Mouse (Mus musculus) kidney, postnatal 0 days (tissue): Measurements from ENCODE around the gene Sh3pxd2a. TPM values are rescaled to one million over a fixed set of nuclear protein-coding genes. Genes with fewer than 3 reads are reported as not detected.

Experiments used
- ATAC-seq: fragments of 200-750 bp; cut with Nextera tagmentation; replicated peaks from 2 replicates; pipeline ENCODE4 v1.8.0; 2017; ENCODE audit warnings: low read depth, moderate number of reproducible peaks, moderate TSS enrichment, moderate library complexity; ENCODE audit not compliant: low FRiP score
- DNase-seq: peaks from one replicate; pipeline ENCODE4 v3.0.0-alpha.2; 2016; ENCODE audit warnings: low spot score
- H3K27ac ChIP-seq: fragments of 300-500 bp; sonication (generic); 2 replicates; pipeline ENCODE4 v1.5.1; 2014; ENCODE audit warnings: mild to moderate bottlenecking
- H3K27me3 ChIP-seq: fragments of 300-500 bp; sonication (generic); 2 replicates; pipeline ENCODE4 v1.6.1; 2014; ENCODE audit warnings: low read length, mixed read lengths; ENCODE audit not compliant: insufficient read depth
- H3K36me3 ChIP-seq: fragments of 300-500 bp; sonication (generic); 2 replicates; pipeline ENCODE4 v1.6.1; 2014; ENCODE audit warnings: low read length, mixed read lengths; ENCODE audit not compliant: insufficient read depth
- H3K4me1 ChIP-seq: fragments of 300-500 bp; sonication (generic); replicated peaks from 2 replicates; pipeline ENCODE4 v1.6.1; 2014; ENCODE audit warnings: antibody characterized with exemption, low read length, mixed read lengths; ENCODE audit not compliant: insufficient read depth
- H3K4me2 ChIP-seq: fragments of 300-500 bp; sonication (generic); 2 replicates; pipeline ENCODE4 v1.6.1; 2014; ENCODE audit warnings: mild to moderate bottlenecking, low read length, moderate library complexity, mixed read lengths
- H3K4me3 ChIP-seq: fragments of 300-500 bp; sonication (generic); replicated peaks from 2 replicates; pipeline ENCODE4 v1.5.1; 2014; ENCODE audit warnings: low read depth, low read length
- H3K9ac ChIP-seq: fragments of 300-500 bp; sonication (generic); 2 replicates; pipeline ENCODE4 v1.6.1; 2014; ENCODE audit warnings: low read depth, low read length
- H3K9me3 ChIP-seq: fragments of 300-500 bp; sonication (generic); replicated peaks from 2 replicates; pipeline ENCODE4 v1.6.1; 2016; ENCODE audit warnings: low read length, inconsistent platforms, mixed read lengths
- CTCF ChIP-seq: IDR thresholded peaks from 2 replicates; pipeline ENCODE4 v1.5.1; 2016; ENCODE audit warnings: antibody characterized with exemption, low read depth, mild to moderate bottlenecking, moderate library complexity
- WGBS: fragments of 180-500 bp; shearing (Covaris S2); extraction: QIAGEN DNeasy Blood & Tissue Kit; methylation state at CpG from one replicate; pipeline ENCODE4 v1.1.7; 2014; 5-methylcytosine and 5-hydroxymethylcytosine counted together
- polyA plus RNA-seq: library from polyadenylated mRNA; unstranded; fragments of >200 nt; fragmentation: Nextera tagmentation; extraction: Ambion mirVana; gene quantifications from 2 replicates; pipeline ENCODE4 v1.2.1, GENCODE M21; 2015

Sh3pxd2a gene
- polyA plus RNA-seq, 1 experiment from 2014 or later, result 4.1 TPM

- TF ChIP-seq CTCF, result no peak
- Histone ChIP-seq H3K27ac (no peak overlapping the region), H3K36me3 (no peaks in the 10 kb centered on the region), H3K4me1 (peaks cover 30% of the 10 kb centered on the region), H3K4me3 (no peak overlapping the region), H3K27me3 (no peaks in the 10 kb centered on the region), H3K4me2 (no peak overlapping the region), H3K9me3 (no peaks in the 10 kb centered on the region), H3K9ac (no peak overlapping the region)
- 21% methylated on average over 12 of the region's 12 CpGs for WGBS
- ATAC-seq (no peak), DNase-seq (peak; percentile 48)
These were observed 19.7 kb downstream of the Sh3pxd2a start for GRCm38 (mm10) chr19:47444488-47444887.

- ATAC-seq (no peak), DNase-seq (no peak)
- H3K9me3 ChIP-seq, result no peaks in the 10 kb centered on the region
- H3K27me3 ChIP-seq, result no peaks in the 10 kb centered on the region
- TF ChIP-seq CTCF, result no peak
- H3K27ac ChIP-seq, result no peak overlapping the region
- H3K36me3 ChIP-seq, result no peaks in the 10 kb centered on the region
- H3K4me3 ChIP-seq, result no peak overlapping the region
- H3K9ac ChIP-seq, result no peak overlapping the region
- peaks cover 20% of the 10 kb centered on the region; the same call in 1 of the 2 replicates for H3K4me1 ChIP-seq
- no peak overlapping the region for H3K4me2 ChIP-seq
- 82% methylated on average over 6 of the region's 6 CpGs for WGBS
These were observed 21.9 kb downstream of the Sh3pxd2a start for GRCm38 (mm10) chr19:47442294-47442627.

- no peak for TF ChIP-seq CTCF
- ATAC-seq, result no peak
These were observed 22.5 kb downstream of the Sh3pxd2a start for GRCm38 (mm10) chr19:47441541-47442293.

GRCm38 (mm10) chr19:47440967-47441366 is 23.2 kb downstream of the Sh3pxd2a start:
- no peak overlapping the region for H3K4me3 ChIP-seq
- H3K27ac ChIP-seq, result no peak overlapping the region
- no peaks in the 10 kb centered on the region for H3K36me3 ChIP-seq
- peaks cover 8% of the 10 kb centered on the region; the same call in 1 of the 2 replicates for H3K4me1 ChIP-seq
- no peaks in the 10 kb centered on the region for H3K27me3 ChIP-seq
- no peak overlapping the region for H3K9ac ChIP-seq
- no peak for TF ChIP-seq CTCF
- ATAC-seq, result no peak
- no peak overlapping the region for H3K4me2 ChIP-seq
- 73% methylated on average over 4 of the region's 4 CpGs for WGBS
- H3K9me3 ChIP-seq, result no peaks in the 10 kb centered on the region
- no peak for DNase-seq

More at GRCm38 (mm10) chr19:47441541-47442293, 22.5 kb downstream of the Sh3pxd2a start:
- Histone ChIP-seq H3K4me3 (no peak overlapping the region), H3K36me3 (no peaks in the 10 kb centered on the region), H3K9ac (no peak overlapping the region), H3K27ac (no peak overlapping the region), H3K9me3 (no peaks in the 10 kb centered on the region), H3K4me2 (no peak overlapping the region), H3K4me1 (peaks cover 14% of the 10 kb centered on the region; the same call in 1 of the 2 replicates), H3K27me3 (no peaks in the 10 kb centered on the region)
- WGBS, result 78% methylated on average over 17 of the region's 17 CpGs
- no peak for DNase-seq

GRCm38 (mm10) chr19:47440435-47440803 is 23.8 kb downstream of the Sh3pxd2a start:
- no peak for ATAC-seq
- peaks cover 8% of the 10 kb centered on the region; the same call in 1 of the 2 replicates for H3K4me1 ChIP-seq

GRCm38 (mm10) chr19:47439726-47440434 is 24.3 kb downstream of the Sh3pxd2a start:
- H3K27me3 ChIP-seq, result no peaks in the 10 kb centered on the region
- TF ChIP-seq CTCF, result no peak
- WGBS, result 87% methylated on average over 9 of the region's 9 CpGs
- no peak overlapping the region for H3K9ac ChIP-seq
- H3K27ac ChIP-seq, result no peak overlapping the region
- peaks cover 8% of the 10 kb centered on the region; the same call in 1 of the 2 replicates for H3K4me1 ChIP-seq
- no peak overlapping the region for H3K4me3 ChIP-seq
- no peak overlapping the region for H3K4me2 ChIP-seq
- no peaks in the 10 kb centered on the region for H3K36me3 ChIP-seq
- ATAC-seq, result no peak
- no peak for DNase-seq
- no peaks in the 10 kb centered on the region for H3K9me3 ChIP-seq

More at GRCm38 (mm10) chr19:47440435-47440803, 23.8 kb downstream of the Sh3pxd2a start:
- Histone ChIP-seq H3K4me3 (no peak overlapping the region), H3K27me3 (no peaks in the 10 kb centered on the region), H3K9me3 (no peaks in the 10 kb centered on the region), H3K36me3 (no peaks in the 10 kb centered on the region), H3K9ac (no peak overlapping the region), H3K4me2 (no peak overlapping the region), H3K27ac (no peak overlapping the region)
- WGBS, result 96% methylated on average over 7 of the region's 7 CpGs
- TF ChIP-seq CTCF, result no peak
- no peak for DNase-seq
